Mouse (Mus musculus) MEL (cell line): ENCODE measurements around the gene Prkar2a. TPM values are rescaled to one million over a fixed set of nuclear protein-coding genes. Genes with fewer than 3 reads are reported as not detected.

Source experiments
- DNase-seq: peaks from one replicate; pipeline ENCODE4 v3.0.0; 2011; ENCODE audit warnings: low read depth, low spot score
- H3K27ac ChIP-seq: 2 replicates; pipeline ENCODE4 v1.5.1; 2012; ENCODE audit warnings: low read depth, mild to moderate bottlenecking, control low read depth, low read length, moderate library complexity; ENCODE audit not compliant: control insufficient read depth
- H3K27me3 ChIP-seq, 2 experiments: fragments of 150-350 bp in 1 of 2; sonication (generic) in 1 of 2; 2 replicates each; pipeline ENCODE4 v1.6.1; 2012; ENCODE audit warnings: low read length in 2 of 2, mild to moderate bottlenecking in 2 of 2, improper control_type of control experiment in 1 of 2, moderate library complexity in 1 of 2; ENCODE audit not compliant: insufficient read depth in 2 of 2, control insufficient read depth in 1 of 2
- H3K36me3 ChIP-seq, 2 experiments: 2 replicates each; pipeline ENCODE4 v1.6.1; 2012 to 2014; ENCODE audit warnings: low read length in 2 of 2, improper control_type of control experiment in 1 of 2, inconsistent platforms in 1 of 2, mild to moderate bottlenecking in 1 of 2; ENCODE audit not compliant: insufficient read depth in 2 of 2, control insufficient read depth in 1 of 2
- H3K4me1 ChIP-seq, 2 experiments: fragments of 150-350 bp in 1 of 2; sonication (generic) in 1 of 2; 2 replicates each; pipeline ENCODE4 v1.6.1; 2012; ENCODE audit warnings: low read length in 2 of 2, improper control_type of control experiment in 1 of 2, mild to moderate bottlenecking in 1 of 2; ENCODE audit not compliant: insufficient read depth in 2 of 2, control insufficient read depth in 1 of 2
- H3K4me3 ChIP-seq, 2 experiments: fragments of 150-350 bp in 1 of 2; sonication (generic) in 1 of 2; 2 replicates each; pipeline ENCODE4 v1.5.1; 2012; ENCODE audit warnings: low read depth in 2 of 2, low read length in 2 of 2, mild to moderate bottlenecking in 2 of 2, moderate library complexity in 2 of 2, control low read depth in 1 of 2, improper control_type of control experiment in 1 of 2; ENCODE audit not compliant: control insufficient read depth in 1 of 2, insufficient read depth in 1 of 2
- H3K79me2 ChIP-seq: 2 replicates; pipeline ENCODE4 v1.6.1; 2012; ENCODE audit warnings: mild to moderate bottlenecking, low read length, moderate library complexity; ENCODE audit not compliant: control insufficient read depth, poor library complexity, insufficient read depth
- H3K9ac ChIP-seq: 2 replicates; pipeline ENCODE4 v1.6.1; 2012; ENCODE audit warnings: low read depth, mild to moderate bottlenecking, control low read depth, low read length, moderate library complexity; ENCODE audit not compliant: control insufficient read depth, poor library complexity, severe bottlenecking
- H3K9me3 ChIP-seq: fragments of 150-350 bp; sonication (generic); replicated peaks from 2 replicates; pipeline ENCODE4 v1.6.1; 2012; ENCODE audit warnings: mild to moderate bottlenecking, low read length, improper control_type of control experiment, moderate library complexity; ENCODE audit not compliant: insufficient read depth
- E2F4 ChIP-seq: IDR thresholded peaks from 2 replicates; pipeline ENCODE4 v1.6.1; 2011; ENCODE audit warnings: low read depth, low read length, improper control_type of control experiment, borderline replicate concordance
- ELF1 ChIP-seq: IDR thresholded peaks from 2 replicates; pipeline ENCODE4 v1.6.1; 2014; ENCODE audit warnings: low read depth, mild to moderate bottlenecking, inconsistent platforms, low read length, improper control_type of control experiment, moderate library complexity
- HCFC1 ChIP-seq: IDR thresholded peaks from 2 replicates; pipeline ENCODE4 v1.6.1; 2012; ENCODE audit warnings: low read depth, mild to moderate bottlenecking, inconsistent platforms, low read length, improper control_type of control experiment, moderate library complexity
- JUND ChIP-seq: IDR thresholded peaks from 2 replicates; pipeline ENCODE4 v1.6.1; 2011; ENCODE audit warnings: low read depth, mild to moderate bottlenecking, improper control_type of control experiment, low read length
- KAT2A ChIP-seq: conservative IDR thresholded peaks from 2 replicates; pipeline ENCODE4 v1.6.1; 2012; ENCODE audit warnings: low read depth, low read length, improper control_type of control experiment, inconsistent platforms
- MAX ChIP-seq: IDR thresholded peaks from 2 replicates; pipeline ENCODE4 v1.6.1; 2011; ENCODE audit warnings: low read length, improper control_type of control experiment
- MEF2A ChIP-seq: IDR thresholded peaks from 2 replicates; pipeline ENCODE4 v1.6.1; 2014; ENCODE audit warnings: low read depth, mild to moderate bottlenecking, inconsistent platforms, low read length, improper control_type of control experiment; ENCODE audit not compliant: poor library complexity, insufficient replicate concordance, severe bottlenecking; ENCODE audit errors: extremely low read depth
- MYB ChIP-seq: IDR thresholded peaks from 2 replicates; pipeline ENCODE4 v1.6.1; 2011; ENCODE audit warnings: mild to moderate bottlenecking, low read depth, low read length, improper control_type of control experiment
- MYC ChIP-seq: IDR thresholded peaks from 2 replicates; pipeline ENCODE4 v1.6.1; 2011; ENCODE audit warnings: low read depth, mild to moderate bottlenecking, low read length, improper control_type of control experiment, moderate library complexity
- POLR2AphosphoS2 ChIP-seq: IDR thresholded peaks from 2 replicates; pipeline ENCODE4 v1.6.1; 2011; ENCODE audit warnings: low read length, improper control_type of control experiment
- RAD21 ChIP-seq: IDR thresholded peaks from 2 replicates; pipeline ENCODE4 v1.6.1; 2011; ENCODE audit warnings: mild to moderate bottlenecking, low read depth, low read length, improper control_type of control experiment
- SMC3 ChIP-seq: IDR thresholded peaks from 2 replicates; pipeline ENCODE4 v1.6.1; 2011; ENCODE audit warnings: low read depth, low read length, improper control_type of control experiment
- TBP ChIP-seq: IDR thresholded peaks from 2 replicates; pipeline ENCODE4 v1.8.0; 2011; ENCODE audit warnings: low read depth, low read length, improper control_type of control experiment
- USF1 ChIP-seq: IDR thresholded peaks from 2 replicates; pipeline ENCODE4 v1.6.1; 2014; ENCODE audit warnings: low read depth, mild to moderate bottlenecking, inconsistent platforms, low read length, improper control_type of control experiment, moderate library complexity
- USF2 ChIP-seq, 2 experiments: IDR thresholded peaks; 2 replicates each; pipeline ENCODE4 v1.6.1; 2011 to 2012; ENCODE audit warnings: improper control_type of control experiment in 2 of 2, low read length in 2 of 2, borderline replicate concordance in 1 of 2, inconsistent platforms in 1 of 2, low read depth in 1 of 2, mild to moderate bottlenecking in 1 of 2; ENCODE audit not compliant: insufficient read depth in 1 of 2
- ZC3H11A ChIP-seq: IDR thresholded peaks from 2 replicates; pipeline ENCODE4 v1.6.1; 2012; ENCODE audit warnings: low read depth, mild to moderate bottlenecking, inconsistent platforms, low read length, improper control_type of control experiment
- polyA plus RNA-seq, 2 experiments: library from polyadenylated mRNA; stranded (reverse) in 1 of 2; unstranded in 1 of 2; fragments of >175 nt in 1 of 2; fragments of >200 nt in 1 of 2; gene quantifications; 2 replicates each; pipeline versions ENCODE4 v1.2.1 to v1.2.4; 2012; ENCODE audit warnings: low replicate concordance in 2 of 2, low read depth in 1 of 2; ENCODE audit not compliant: insufficient read length in 2 of 2, insufficient read depth in 1 of 2, missing spikeins in 1 of 2
- total RNA-seq: library from RNA; depleted of rRNA; stranded (reverse); fragments of 300-350 nt; gene quantifications from 2 replicates; pipeline ENCODE4 v1.2.3, GENCODE M21; 2012

Prkar2a gene
- total and polyA plus RNA-seq, 3 experiments = 22.4 to 230 (median 87.9) TPM

GRCm38 (mm10) chr9:108707212-108707611, 18.1 kb downstream of the Prkar2a start:
- Histone ChIP-seq H3K4me3 (no peak overlapping the region), H3K27ac (no peak overlapping the region), H3K27me3 (no peaks in the 10 kb centered on the region), H3K4me1 (no peaks in the 10 kb centered on the region; a peak in 1 of 4 replicates), H3K79me2 (peaks cover 37% of the 10 kb centered on the region), H3K9me3 (no peaks in the 10 kb centered on the region), H3K36me3 (no peaks in the 10 kb centered on the region; a peak in 1 of 4 replicates), H3K9ac (no peak overlapping the region)
- TF ChIP-seq MEF2A (no peak), POLR2AphosphoS2 (no peak), USF2 (IDR thresholded peaks at IDR 0.05; ENCODE audit: borderline replicate concordance in 1 of 2, insufficient read depth in 1 of 2, low read depth in 1 of 2, low read length in 2 of 2) (no peak), SMC3 (no peak), JUND (no peak), RAD21 (no peak), MAX (no peak), ZC3H11A (no peak), E2F4 (no peak)
- DNase-seq = no peak

GRCm38 (mm10) chr9:108708833-108709232, 19.7 kb downstream of the Prkar2a start:
- no peak for DNase-seq
- TF ChIP-seq MYC = no peak
- TF ChIP-seq ELF1 = no peak
- no peak for TF ChIP-seq HCFC1
- no peak for TF ChIP-seq KAT2A
- TF ChIP-seq MEF2A = no peak
- no peak for TF ChIP-seq TBP
- TF ChIP-seq USF1 = no peak
- TF ChIP-seq MYB = no peak
- H3K4me3 ChIP-seq = no peak overlapping the region
- no peak overlapping the region for H3K9ac ChIP-seq
- H3K79me2 ChIP-seq = peaks cover 34% of the 10 kb centered on the region
- H3K9me3 ChIP-seq = no peaks in the 10 kb centered on the region
- H3K27me3 ChIP-seq = no peaks in the 10 kb centered on the region
- peaks cover 0 to under 1% of the 10 kb centered on the region in 2 experiments; a peak in 1 of 4 replicates for H3K36me3 ChIP-seq
- no peaks in the 10 kb centered on the region; a peak in 1 of 4 replicates for H3K4me1 ChIP-seq
- no peak overlapping the region for H3K27ac ChIP-seq
